Mouse (Mus musculus): ENCODE measurements at regions not wholly inside any gene's neighbourhood (a gene's known extent, or its start where the extent isn't known, plus 50 kb on each side); places are given as distances from the start of the nearest gene placed in this dataset.

- TF ChIP-seq CTCF (IDR thresholded peaks at IDR 0.05; ENCODE audit: low read depth) (no peak), EP300 (optimal IDR thresholded peaks at IDR 0.05) (no peak)
These were observed 632.7 kb upstream of the Nox3 start for GRCm38 (mm10) chr17:4328810-4329209.
